Mouse (Mus musculus): ENCODE data around the gene Flg. TPM values are rescaled to one million over a fixed set of nuclear protein-coding genes. Genes with fewer than 3 reads are reported as not detected.

The Flg gene
- polyA plus RNA-seq, 1 experiment, result not detected

- no peak for TF ChIP-seq POLR2A (IDR thresholded peaks at IDR 0.05; ENCODE audit: insufficient read length, low read depth)
- TF ChIP-seq POLR2AphosphoS2 (IDR thresholded peaks at IDR 0.05; ENCODE audit: insufficient read length, low read depth), result no peak
- TF ChIP-seq REST (IDR thresholded peaks at IDR 0.05; ENCODE audit: insufficient read depth, insufficient read length), result no peak
- TF ChIP-seq MYOD1 (IDR thresholded peaks at IDR 0.05; ENCODE audit: control insufficient read depth in 1 of 3, insufficient read length in 2 of 3, low read depth in 2 of 3), result no peak
- Histone ChIP-seq H3K4me3 (no peak overlapping the region), H3K27me3 (ENCODE audit: control insufficient read depth, insufficient read depth, insufficient read length) (no peaks in the 10 kb centered on the region)
Measured at GRCm38 (mm10) chr3:93311371-93311770, 38.0 kb downstream of the Flg start.

DNA sequence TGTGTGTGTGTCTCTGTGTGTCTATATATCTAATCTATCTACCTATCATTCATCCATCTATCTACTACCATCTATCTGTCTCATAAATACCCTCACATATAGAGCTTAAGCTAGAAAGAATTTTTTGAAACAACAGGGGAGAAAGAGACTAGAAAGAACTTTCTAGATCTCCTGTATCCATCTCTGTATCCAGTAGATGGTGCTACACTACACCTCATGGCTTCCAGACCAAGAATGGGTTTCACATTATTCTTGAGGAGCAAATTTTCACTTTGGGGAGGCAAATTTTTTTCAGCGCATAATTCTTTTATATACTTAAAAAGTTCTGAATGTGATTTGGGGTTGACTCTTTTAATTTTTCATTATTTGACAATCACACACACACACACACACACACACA lies 41.1 kb downstream of the Flg start:
- no peaks in the 10 kb centered on the region for H3K27me3 ChIP-seq (ENCODE audit: control insufficient read depth, insufficient read depth, insufficient read length)
- no peak overlapping the region for H3K4me3 ChIP-seq
- no peak for TF ChIP-seq E2F4 (IDR thresholded peaks at IDR 0.05; ENCODE audit: insufficient read depth)
- TF ChIP-seq USF1 (IDR thresholded peaks at IDR 0.05; ENCODE audit: low read depth), result no peak
- no peak for TF ChIP-seq SRF (IDR thresholded peaks at IDR 0.05; ENCODE audit: control insufficient read depth, insufficient read length, low read depth)
- no peak for TF ChIP-seq TCF3 (IDR thresholded peaks at IDR 0.05; ENCODE audit: insufficient read length, low read depth)
- TF ChIP-seq TCF12 (IDR thresholded peaks at IDR 0.05; ENCODE audit: insufficient read depth, poor library complexity, severe bottlenecking), result no peak
- no peak for TF ChIP-seq POLR2AphosphoS2 (IDR thresholded peaks at IDR 0.05; ENCODE audit: insufficient read length, low read depth)
- no peak for TF ChIP-seq CEBPB (IDR thresholded peaks at IDR 0.05; ENCODE audit: insufficient read depth, poor library complexity, severe bottlenecking)
- TF ChIP-seq REST (IDR thresholded peaks at IDR 0.05; ENCODE audit: insufficient read depth, insufficient read length), result no peak
- TF ChIP-seq MYOG (IDR thresholded peaks at IDR 0.05; ENCODE audit: control insufficient read depth in 1 of 3, insufficient read depth in 1 of 3, insufficient read length in 2 of 3, low read depth in 2 of 3), result no peak
- no peak for TF ChIP-seq MYOD1 (IDR thresholded peaks at IDR 0.05; ENCODE audit: control insufficient read depth in 1 of 3, insufficient read length in 2 of 3, low read depth in 2 of 3)
- TF ChIP-seq MAX (IDR thresholded peaks at IDR 0.05; ENCODE audit: low read depth), result no peak
- TF ChIP-seq POLR2A (IDR thresholded peaks at IDR 0.05; ENCODE audit: insufficient read length, low read depth), result no peak
- H3K79me2 ChIP-seq (ENCODE audit: control insufficient read depth, insufficient read depth), result no peaks in the 10 kb centered on the region
- no peak overlapping the region for H3K4me2 ChIP-seq (ENCODE audit: low read depth)
- H3ac ChIP-seq (ENCODE audit: control insufficient read depth, insufficient read length), result no peak overlapping the region
- no peaks in the 10 kb centered on the region for H3K36me3 ChIP-seq (ENCODE audit: control insufficient read depth, insufficient read depth)

More at GRCm38 (mm10) chr3:93311371-93311770, 38.0 kb downstream of the Flg start:
- Histone ChIP-seq H3K79me2 (ENCODE audit: control insufficient read depth, insufficient read depth) (no peaks in the 10 kb centered on the region), H3K36me3 (ENCODE audit: control insufficient read depth, insufficient read depth) (no peaks in the 10 kb centered on the region), H3ac (ENCODE audit: control insufficient read depth, insufficient read length) (no peak overlapping the region), H3K4me2 (ENCODE audit: low read depth) (no peak overlapping the region)

- no peak within 1 kb of the TSS for H3K4me3 ChIP-seq
- no peaks in the 10 kb centered on the region for H3K79me2 ChIP-seq (ENCODE audit: control insufficient read depth, insufficient read depth)
- H3K4me2 ChIP-seq (ENCODE audit: low read depth), result no peak within 1 kb of the TSS
- no peak within 1 kb of the TSS for H3ac ChIP-seq (ENCODE audit: control insufficient read depth, insufficient read length)
- H3K27me3 ChIP-seq (ENCODE audit: control insufficient read depth, insufficient read depth, insufficient read length), result no peaks in the 10 kb centered on the region
- TF ChIP-seq MAX (IDR thresholded peaks at IDR 0.05; ENCODE audit: low read depth), result no peak
- no peak for TF ChIP-seq CEBPB (IDR thresholded peaks at IDR 0.05; ENCODE audit: insufficient read depth, poor library complexity, severe bottlenecking)
- TF ChIP-seq USF1 (IDR thresholded peaks at IDR 0.05; ENCODE audit: low read depth), result no peak
- TF ChIP-seq MYOD1 (IDR thresholded peaks at IDR 0.05; ENCODE audit: control insufficient read depth in 1 of 3, insufficient read length in 2 of 3, low read depth in 2 of 3), result no peak
- TF ChIP-seq TCF3 (IDR thresholded peaks at IDR 0.05; ENCODE audit: insufficient read length, low read depth), result no peak
- TF ChIP-seq E2F4 (IDR thresholded peaks at IDR 0.05; ENCODE audit: insufficient read depth), result no peak
- TF ChIP-seq REST (IDR thresholded peaks at IDR 0.05; ENCODE audit: insufficient read depth, insufficient read length), result no peak
- TF ChIP-seq POLR2A (IDR thresholded peaks at IDR 0.05; ENCODE audit: insufficient read length, low read depth), result no peak
- no peak for TF ChIP-seq MYOG (IDR thresholded peaks at IDR 0.05; ENCODE audit: control insufficient read depth in 1 of 3, insufficient read depth in 1 of 3, insufficient read length in 2 of 3, low read depth in 2 of 3)
- TF ChIP-seq SRF (IDR thresholded peaks at IDR 0.05; ENCODE audit: control insufficient read depth, insufficient read length, low read depth), result no peak
- no peak for TF ChIP-seq TCF12 (IDR thresholded peaks at IDR 0.05; ENCODE audit: insufficient read depth, poor library complexity, severe bottlenecking)
- no peak for TF ChIP-seq POLR2AphosphoS2 (IDR thresholded peaks at IDR 0.05; ENCODE audit: insufficient read length, low read depth)
- no peaks in the 10 kb centered on the region for H3K36me3 ChIP-seq (ENCODE audit: control insufficient read depth, insufficient read depth)
Measured at GRCm38 (mm10) chr3:93319449-93319848, 46.1 kb downstream of the Flg start, which contains the start of gene Hrnr. Gene Hrnr, plus strand, starts transcription at chr3:93319749.

DNA sequence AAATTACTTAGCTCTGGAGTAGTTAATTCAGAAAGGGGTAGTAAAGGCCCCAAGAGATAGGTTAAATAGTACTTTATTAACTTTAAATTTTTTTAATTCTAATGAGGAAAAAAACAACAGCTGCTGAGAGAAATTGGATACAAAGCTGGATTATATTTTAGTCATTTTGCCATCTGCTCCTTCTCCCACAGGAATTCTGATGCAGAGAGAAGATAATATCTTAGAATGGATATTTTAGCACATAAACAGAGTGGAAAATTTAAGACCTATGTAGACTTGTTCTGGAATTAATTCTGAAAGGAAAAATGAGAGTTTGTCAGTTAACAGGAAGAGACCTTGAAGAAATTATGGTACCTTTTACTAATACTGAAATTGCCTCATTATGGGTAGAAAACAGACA lies 64.4 kb downstream of the Flg start:
- H3ac ChIP-seq (ENCODE audit: control insufficient read depth, insufficient read length), result no peak overlapping the region
- TF ChIP-seq SRF (IDR thresholded peaks at IDR 0.05; ENCODE audit: control insufficient read depth, insufficient read length, low read depth), result no peak
- H3K79me2 ChIP-seq (ENCODE audit: control insufficient read depth, insufficient read depth), result no peaks in the 10 kb centered on the region
- H3K36me3 ChIP-seq (ENCODE audit: control insufficient read depth, insufficient read depth), result no peaks in the 10 kb centered on the region
- H3K4me3 ChIP-seq, result no peak overlapping the region
- no peak overlapping the region for H3K4me2 ChIP-seq (ENCODE audit: low read depth)
- no peaks in the 10 kb centered on the region for H3K27me3 ChIP-seq (ENCODE audit: control insufficient read depth, insufficient read depth, insufficient read length)

DNA sequence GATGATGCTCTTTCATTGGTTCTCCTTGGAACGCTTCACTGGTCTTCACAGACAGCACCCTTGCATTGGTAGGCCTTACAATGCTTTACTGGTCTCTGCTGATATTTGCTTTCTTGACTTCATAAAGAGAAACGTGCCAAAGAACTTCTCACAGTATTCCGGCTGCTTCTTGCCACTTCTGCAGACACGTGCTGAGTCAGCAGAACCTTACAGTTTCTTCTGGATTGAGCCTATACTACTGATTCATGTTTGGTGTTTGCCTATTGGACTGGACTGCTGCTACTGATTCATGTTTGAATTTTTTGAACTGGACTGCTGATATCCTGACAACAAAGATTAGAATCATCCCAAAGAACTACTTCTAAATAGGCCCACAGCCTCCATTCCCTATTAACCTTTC lies 66.7 kb downstream of the Flg start:
- H3K4me2 ChIP-seq (ENCODE audit: low read depth), result no peak overlapping the region
- H3K27me3 ChIP-seq (ENCODE audit: control insufficient read depth, insufficient read depth, insufficient read length), result no peaks in the 10 kb centered on the region
- TF ChIP-seq USF1 (IDR thresholded peaks at IDR 0.05; ENCODE audit: low read depth), result no peak
- TF ChIP-seq TCF3 (IDR thresholded peaks at IDR 0.05; ENCODE audit: insufficient read length, low read depth), result no peak
- TF ChIP-seq POLR2A (IDR thresholded peaks at IDR 0.05; ENCODE audit: insufficient read length, low read depth), result no peak
- no peak for TF ChIP-seq POLR2AphosphoS2 (IDR thresholded peaks at IDR 0.05; ENCODE audit: insufficient read length, low read depth)
- TF ChIP-seq MYOD1 (IDR thresholded peaks at IDR 0.05; ENCODE audit: control insufficient read depth in 1 of 3, insufficient read length in 2 of 3, low read depth in 2 of 3), result no peak
- no peak for TF ChIP-seq MAX (IDR thresholded peaks at IDR 0.05; ENCODE audit: low read depth)
- TF ChIP-seq E2F4 (IDR thresholded peaks at IDR 0.05; ENCODE audit: insufficient read depth), result no peak
- no peak for TF ChIP-seq CEBPB (IDR thresholded peaks at IDR 0.05; ENCODE audit: insufficient read depth, poor library complexity, severe bottlenecking)
- TF ChIP-seq TCF12 (IDR thresholded peaks at IDR 0.05; ENCODE audit: insufficient read depth, poor library complexity, severe bottlenecking), result no peak
- TF ChIP-seq SRF (IDR thresholded peaks at IDR 0.05; ENCODE audit: control insufficient read depth, insufficient read length, low read depth), result no peak
- TF ChIP-seq MYOG (IDR thresholded peaks at IDR 0.05; ENCODE audit: control insufficient read depth in 1 of 3, insufficient read depth in 1 of 3, insufficient read length in 2 of 3, low read depth in 2 of 3), result no peak
- no peak for TF ChIP-seq REST (IDR thresholded peaks at IDR 0.05; ENCODE audit: insufficient read depth, insufficient read length)
- H3K4me3 ChIP-seq, result no peak overlapping the region
- H3K79me2 ChIP-seq (ENCODE audit: control insufficient read depth, insufficient read depth), result no peaks in the 10 kb centered on the region
- no peak overlapping the region for H3ac ChIP-seq (ENCODE audit: control insufficient read depth, insufficient read length)
- H3K36me3 ChIP-seq (ENCODE audit: control insufficient read depth, insufficient read depth), result no peaks in the 10 kb centered on the region

Other genes with a start within 250 kb of the Flg start
- not detected for gene Gm4858, start 204.7 kb upstream of the Flg start, polyA plus RNA-seq (2012; fragmentation: generic; extraction: Trizol)
- not detected for gene Crnn, start 128.7 kb upstream of the Flg start, polyA plus RNA-seq (2012; fragmentation: generic; extraction: Trizol)
- gene Flg2, start 76.2 kb upstream of the Flg start, polyA plus RNA-seq (2012; fragmentation: generic; extraction: Trizol), result not detected
- gene Hrnr, start 46.2 kb downstream of the Flg start, polyA plus RNA-seq (2012; fragmentation: generic; extraction: Trizol), result not detected
- not detected for gene Rptn, start 120.2 kb downstream of the Flg start, polyA plus RNA-seq (2012; fragmentation: generic; extraction: Trizol)
- 0.05 TPM for gene Tchh, start 168.8 kb downstream of the Flg start, polyA plus RNA-seq (2012; fragmentation: generic; extraction: Trizol)
- not detected for gene Tchhl1, start 195.2 kb downstream of the Flg start, polyA plus RNA-seq (2012; fragmentation: generic; extraction: Trizol)
- 1,972 TPM for gene S100a11, start 247.0 kb downstream of the Flg start, polyA plus RNA-seq (2012; fragmentation: generic; extraction: Trizol)

Data from myocyte (in vitro differentiated cells).